Mouse (Mus musculus): ENCODE measurements around the gene Rgl2. TPM values are rescaled to one million over a fixed set of nuclear protein-coding genes. Genes with fewer than 3 reads are reported as not detected.
"Not testable (repeated sequence)": the region's sequence is repeated elsewhere in the genome, so short reads cannot be mapped to it uniquely, and the experiment has no call there.

The Rgl2 gene
- polyA plus RNA-seq (2014; fragmentation: Nextera tagmentation; extraction: Ambion mirVana), result 38.7 and 42.6 TPM in 2 replicates

GRCm38 (mm10) chr17:33929371-33930279, at the start of gene Rgl2:
Rgl2 (plus strand) TSS chr17:33929543.
- DNase-seq (ENCODE audit: low spot score), result peak; percentile 97
- Histone ChIP-seq H3K4me3 (ENCODE audit: low read depth, low read length) (peak within 1 kb of the TSS; percentile 91), H3K9ac (ENCODE audit: low read length) (peak within 1 kb of the TSS; percentile 88), H3K36me3 (ENCODE audit: control insufficient read depth, insufficient read depth, low read length) (peaks cover 5% of the 10 kb centered on the region; the same call in 1 of the 2 replicates), H3K4me1 (ENCODE audit: control insufficient read depth, insufficient read depth, low read length) (peaks cover 9% of the 10 kb centered on the region; the same call in 1 of the 2 replicates), H3K9me3 (ENCODE audit: control insufficient read depth, low read length) (no peaks in the 10 kb centered on the region), H3K4me2 (ENCODE audit: low read depth) (peak within 1 kb of the TSS; percentile 99), H3K27ac (ENCODE audit: low read depth, low read length) (peak within 1 kb of the TSS; percentile 95), H3K27me3 (ENCODE audit: control insufficient read depth, insufficient read depth, low read length) (no peaks in the 10 kb centered on the region)
- peak; percentile 83 for ATAC-seq (ENCODE audit: insufficient read depth, low FRiP score, low TSS enrichment)
- under 1% methylated on average over 71 of the region's 80 CpGs for WGBS

GRCm38 (mm10) chr17:33884320-33884719, 45.0 kb upstream of the Rgl2 start:
- not testable (repeated sequence) for H3K4me3 ChIP-seq (ENCODE audit: low read depth, low read length); H3K4me2 ChIP-seq (ENCODE audit: low read depth); ATAC-seq (ENCODE audit: insufficient read depth, low FRiP score, low TSS enrichment); H3K27ac ChIP-seq (ENCODE audit: low read depth, low read length); H3K9me3 ChIP-seq (ENCODE audit: control insufficient read depth, low read length); H3K36me3 ChIP-seq (ENCODE audit: control insufficient read depth, insufficient read depth, low read length); H3K4me1 ChIP-seq (ENCODE audit: control insufficient read depth, insufficient read depth, low read length); H3K27me3 ChIP-seq (ENCODE audit: control insufficient read depth, insufficient read depth, low read length); H3K9ac ChIP-seq (ENCODE audit: low read length); DNase-seq (ENCODE audit: low spot score)
- WGBS, result 95% methylated on average over 6 of the region's 11 CpGs

- not testable (repeated sequence) for H3K27me3 ChIP-seq (ENCODE audit: control insufficient read depth, insufficient read depth, low read length)
- 81% methylated on average over 2 of the region's 2 CpGs for WGBS
Measured at GRCm38 (mm10) chr17:33887802-33888201, 41.5 kb upstream of the Rgl2 start.

GRCm38 (mm10) chr17:33888230-33888629, 41.1 kb upstream of the Rgl2 start:
- not testable (repeated sequence) for H3K9ac ChIP-seq (ENCODE audit: low read length); H3K4me3 ChIP-seq (ENCODE audit: low read depth, low read length); H3K27ac ChIP-seq (ENCODE audit: low read depth, low read length); H3K27me3 ChIP-seq (ENCODE audit: control insufficient read depth, insufficient read depth, low read length); ATAC-seq (ENCODE audit: insufficient read depth, low FRiP score, low TSS enrichment); H3K4me2 ChIP-seq (ENCODE audit: low read depth); H3K4me1 ChIP-seq (ENCODE audit: control insufficient read depth, insufficient read depth, low read length); H3K9me3 ChIP-seq (ENCODE audit: control insufficient read depth, low read length); DNase-seq (ENCODE audit: low spot score); H3K36me3 ChIP-seq (ENCODE audit: control insufficient read depth, insufficient read depth, low read length)

More at GRCm38 (mm10) chr17:33887802-33888201, 41.5 kb upstream of the Rgl2 start:
- H3K36me3 ChIP-seq (ENCODE audit: control insufficient read depth, insufficient read depth, low read length); H3K9me3 ChIP-seq (ENCODE audit: control insufficient read depth, low read length); ATAC-seq (ENCODE audit: insufficient read depth, low FRiP score, low TSS enrichment); H3K4me1 ChIP-seq (ENCODE audit: control insufficient read depth, insufficient read depth, low read length); DNase-seq (ENCODE audit: low spot score); H3K27ac ChIP-seq (ENCODE audit: low read depth, low read length); H3K9ac ChIP-seq (ENCODE audit: low read length); H3K4me2 ChIP-seq (ENCODE audit: low read depth); H3K4me3 ChIP-seq (ENCODE audit: low read depth, low read length): not testable (repeated sequence)

GRCm38 (mm10) chr17:33889941-33890532, 39.3 kb upstream of the Rgl2 start:
- peak overlapping the region; percentile 61 for H3K9ac ChIP-seq (ENCODE audit: low read length)
- WGBS, result under 1% methylated on average over 37 of the region's 44 CpGs
- not testable (repeated sequence) for H3K9me3 ChIP-seq (ENCODE audit: control insufficient read depth, low read length); DNase-seq (ENCODE audit: low spot score); H3K4me1 ChIP-seq (ENCODE audit: control insufficient read depth, insufficient read depth, low read length); H3K27me3 ChIP-seq (ENCODE audit: control insufficient read depth, insufficient read depth, low read length); H3K36me3 ChIP-seq (ENCODE audit: control insufficient read depth, insufficient read depth, low read length)
- peak overlapping the region; percentile 55 for H3K4me2 ChIP-seq (ENCODE audit: low read depth)
- H3K4me3 ChIP-seq (ENCODE audit: low read depth, low read length), result peak overlapping the region; percentile 64
- H3K27ac ChIP-seq (ENCODE audit: low read depth, low read length), result 0 out of 2 replicates have a peak overlapping the region, but pooled peaks have one; percentile 20
- ATAC-seq (ENCODE audit: insufficient read depth, low FRiP score, low TSS enrichment), result peak; percentile 53

GRCm38 (mm10) chr17:33890533-33891059, 38.7 kb upstream of the Rgl2 start, which contains the start of gene Kifc1:
Kifc1 (minus strand) TSS chr17:33890661.
- peak within 1 kb of the TSS; percentile 64 for H3K4me3 ChIP-seq (ENCODE audit: low read depth, low read length)
- no peaks in the 10 kb centered on the region for H3K9me3 ChIP-seq (ENCODE audit: control insufficient read depth, low read length)
- H3K4me1 ChIP-seq (ENCODE audit: control insufficient read depth, insufficient read depth, low read length), result peaks cover 9% of the 10 kb centered on the region
- ATAC-seq (ENCODE audit: insufficient read depth, low FRiP score, low TSS enrichment) (peak; percentile 97), DNase-seq (ENCODE audit: low spot score) (peak; percentile 100)
- H3K9ac ChIP-seq (ENCODE audit: low read length), result peak within 1 kb of the TSS; percentile 61
- WGBS, result under 1% methylated on average over 48 of the region's 49 CpGs
- no peaks in the 10 kb centered on the region for H3K27me3 ChIP-seq (ENCODE audit: control insufficient read depth, insufficient read depth, low read length)
- 0 out of 2 replicates have a peak within 1 kb of the TSS, but pooled peaks have one; percentile 20 for H3K27ac ChIP-seq (ENCODE audit: low read depth, low read length)
- H3K36me3 ChIP-seq (ENCODE audit: control insufficient read depth, insufficient read depth, low read length), result peaks cover 6% of the 10 kb centered on the region; the same call in 1 of the 2 replicates
- H3K4me2 ChIP-seq (ENCODE audit: low read depth), result peak within 1 kb of the TSS; percentile 55

- Histone ChIP-seq H3K9me3 (ENCODE audit: control insufficient read depth, low read length) (no peaks in the 10 kb centered on the region), H3K27ac (ENCODE audit: low read depth, low read length) (no peak overlapping the region), H3K4me3 (ENCODE audit: low read depth, low read length) (no peak overlapping the region), H3K36me3 (ENCODE audit: control insufficient read depth, insufficient read depth, low read length) (no peaks in the 10 kb centered on the region), H3K4me2 (ENCODE audit: low read depth) (no peak overlapping the region), H3K9ac (ENCODE audit: low read length) (no peak overlapping the region), H3K4me1 (ENCODE audit: control insufficient read depth, insufficient read depth, low read length) (peaks cover 9% of the 10 kb centered on the region), H3K27me3 (ENCODE audit: control insufficient read depth, insufficient read depth, low read length) (no peaks in the 10 kb centered on the region)
- ATAC-seq (ENCODE audit: insufficient read depth, low FRiP score, low TSS enrichment) (no peak), DNase-seq (ENCODE audit: low spot score) (no peak)
- 74% methylated on average over 2 of the region's 2 CpGs for WGBS
Measured at GRCm38 (mm10) chr17:33891357-33891756, 38.0 kb upstream of the Rgl2 start.

- H3K4me3 ChIP-seq (ENCODE audit: low read depth, low read length); H3K4me2 ChIP-seq (ENCODE audit: low read depth); DNase-seq (ENCODE audit: low spot score); H3K27ac ChIP-seq (ENCODE audit: low read depth, low read length); H3K9me3 ChIP-seq (ENCODE audit: control insufficient read depth, low read length); H3K4me1 ChIP-seq (ENCODE audit: control insufficient read depth, insufficient read depth, low read length); ATAC-seq (ENCODE audit: insufficient read depth, low FRiP score, low TSS enrichment); H3K36me3 ChIP-seq (ENCODE audit: control insufficient read depth, insufficient read depth, low read length); H3K27me3 ChIP-seq (ENCODE audit: control insufficient read depth, insufficient read depth, low read length); H3K9ac ChIP-seq (ENCODE audit: low read length): not testable (repeated sequence)
- WGBS, result 73% methylated on average over 6 of the region's 6 CpGs
Measured at GRCm38 (mm10) chr17:33891892-33892291, 37.5 kb upstream of the Rgl2 start.

Measured in neural tube, embryonic 11.5 days (tissue).